Mouse (Mus musculus): ENCODE results near the gene Cyp11a1.

Cyp11a1 gene

DNA sequence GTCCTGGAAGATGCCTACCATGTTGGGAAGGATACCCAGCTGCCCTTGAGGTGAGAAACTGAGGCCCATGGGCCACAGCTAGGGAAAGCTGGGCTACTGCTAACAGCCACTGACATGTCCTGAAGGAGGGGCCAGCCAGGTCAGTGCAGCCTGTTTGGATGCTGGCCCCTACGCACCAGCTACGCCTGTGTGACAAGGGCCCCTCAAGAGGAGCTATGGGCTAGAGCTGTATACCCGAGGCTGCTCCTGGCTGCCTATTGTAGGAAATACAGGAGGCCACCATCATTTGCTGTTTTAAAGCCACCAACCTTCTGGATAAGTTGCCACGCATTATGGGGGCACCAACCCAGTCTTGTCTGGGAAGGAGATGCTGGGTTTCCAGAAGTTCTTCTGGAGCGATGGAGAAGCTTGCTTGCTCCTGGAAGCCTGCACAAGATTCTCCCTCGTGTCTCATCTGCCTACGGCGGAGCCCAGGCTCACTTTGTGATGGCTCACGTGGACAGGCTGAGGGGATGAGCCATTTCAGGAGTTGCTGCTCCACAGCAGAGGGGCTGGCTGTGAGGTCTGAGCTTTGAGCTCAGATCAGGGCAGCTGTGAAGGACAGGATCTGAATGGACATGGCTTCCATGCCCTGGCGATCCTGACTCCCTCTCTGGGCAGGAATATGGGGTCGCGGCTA, 2.3 kb downstream of the Cyp11a1 start:
- in situ Hi-C loops (cut with MboI, MseI), result no loop called here

DNA sequence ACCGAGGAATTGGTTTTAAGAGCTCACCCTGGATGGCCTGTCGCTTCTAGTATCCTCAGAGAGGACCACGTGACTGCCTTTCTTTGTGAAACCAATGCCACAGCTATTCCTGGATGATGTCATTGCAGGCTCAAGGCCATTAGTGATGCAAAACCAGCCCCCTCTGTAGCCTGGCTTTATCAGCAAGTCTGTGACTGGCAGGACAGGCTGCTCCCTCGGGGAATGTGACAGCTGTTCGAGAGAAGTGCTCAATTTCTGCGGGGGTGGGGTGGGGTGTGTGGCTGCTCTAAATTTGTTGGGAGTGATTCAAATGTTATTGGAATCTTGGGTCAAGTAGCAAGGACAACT, 2.8 kb downstream of the Cyp11a1 start:
- in situ Hi-C loops (cut with MboI, MseI), result no loop called here

DNA sequence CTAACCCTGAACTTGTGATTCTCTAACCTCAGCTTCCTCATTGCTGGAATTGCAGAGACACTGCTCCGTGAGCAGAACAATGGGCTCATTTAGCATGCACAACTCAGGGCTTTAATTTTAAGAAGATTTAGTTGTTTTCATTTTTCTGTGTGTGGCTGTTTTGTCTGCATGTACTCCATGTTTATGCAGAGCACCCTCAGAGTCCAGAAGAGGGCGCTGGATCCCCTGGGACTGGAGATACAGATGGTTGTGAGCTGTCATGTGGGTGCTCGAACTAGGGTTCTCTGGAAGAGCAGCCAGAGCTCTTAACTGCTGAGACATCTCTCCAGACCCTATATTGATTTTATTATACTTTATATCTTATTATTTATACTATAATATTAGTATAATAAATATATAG, 3.4 kb downstream of the Cyp11a1 start:
- in situ Hi-C loops (cut with MboI, MseI), result no loop called here

DNA sequence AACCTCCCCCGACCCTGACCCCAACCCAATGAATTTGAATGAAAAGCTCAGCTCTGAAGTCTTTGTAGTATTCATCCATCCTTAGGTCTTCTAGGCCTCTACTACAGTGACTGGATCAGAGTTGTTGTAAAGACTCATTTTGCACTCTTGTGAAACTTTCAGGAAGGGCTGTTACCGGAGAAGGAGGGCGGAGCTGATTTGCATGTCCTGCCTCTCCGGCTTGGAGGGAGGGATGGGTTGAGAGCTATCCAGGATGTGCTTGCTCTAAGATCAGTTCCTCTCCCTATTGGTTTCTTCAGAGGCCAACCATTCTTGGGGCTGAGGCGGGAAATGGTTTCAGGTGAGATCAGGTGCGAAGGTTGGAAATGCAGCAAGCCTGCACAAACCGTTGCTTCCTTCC, 4.8 kb downstream of the Cyp11a1 start:
- in situ Hi-C loops (cut with MboI, MseI), result no loop called here

DNA sequence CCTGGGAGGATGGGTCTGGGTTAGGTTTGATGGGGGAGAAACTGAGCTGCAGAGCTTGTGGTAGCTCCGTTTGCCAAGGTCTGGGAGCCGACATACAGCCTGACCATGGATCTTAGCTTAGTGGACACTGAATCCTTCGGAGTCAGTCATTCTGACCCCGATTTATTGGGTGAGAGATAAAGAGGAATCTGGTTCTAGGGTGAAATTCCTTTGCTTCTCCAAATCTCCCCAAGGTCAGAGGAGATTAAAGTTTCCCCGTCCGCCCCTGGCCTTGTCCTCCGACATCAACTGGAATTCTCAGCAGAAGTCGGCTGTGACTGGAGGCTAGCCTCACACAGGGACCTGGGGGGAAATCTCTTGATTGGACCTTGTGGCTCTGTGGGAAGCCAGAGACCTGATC, 5.3 kb downstream of the Cyp11a1 start:
- in situ Hi-C loops (cut with MboI, MseI), result no loop called here

DNA sequence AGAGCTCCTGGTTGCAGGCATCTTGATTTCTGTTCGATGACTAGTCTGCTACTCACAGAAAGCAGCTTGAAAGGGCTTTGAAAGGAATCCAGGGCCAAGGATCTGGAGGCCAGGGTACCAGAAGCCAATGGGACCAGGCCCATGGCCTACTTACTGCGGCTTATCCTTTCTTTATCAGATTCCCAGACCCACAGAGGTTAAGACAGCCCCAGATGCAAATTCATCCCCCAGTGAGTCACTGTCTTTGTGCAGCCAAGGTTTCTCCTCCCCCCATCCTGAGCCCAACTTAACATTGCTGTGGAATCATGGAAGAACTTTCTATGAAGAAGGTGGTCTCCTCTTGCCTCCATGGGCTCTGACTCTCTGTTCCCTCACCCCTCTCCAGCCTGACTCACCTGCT, 6.3 kb downstream of the Cyp11a1 start:
- in situ Hi-C loops (cut with MboI, MseI), result no loop called here

DNA sequence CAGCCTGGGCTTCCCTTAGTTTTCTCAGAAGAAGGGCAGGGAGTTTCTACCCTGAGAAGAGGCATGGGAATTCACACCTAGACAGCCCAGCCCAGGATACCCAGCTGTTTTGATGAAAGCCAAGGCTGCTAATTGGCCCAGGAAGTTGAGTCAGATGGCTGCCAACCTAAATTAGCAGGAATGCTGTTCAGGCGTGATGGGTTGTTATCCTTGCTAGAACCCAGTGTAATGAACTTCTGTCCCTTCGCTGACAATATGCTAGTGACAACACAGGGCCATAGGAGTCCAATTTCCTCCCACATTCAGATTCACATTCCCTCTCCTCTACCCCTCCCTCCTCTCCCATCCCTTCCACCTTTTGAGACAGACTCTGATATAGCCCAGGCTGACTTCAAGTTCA, 6.7 kb downstream of the Cyp11a1 start:
- in situ Hi-C loops (cut with MboI, MseI), result no loop called here

DNA sequence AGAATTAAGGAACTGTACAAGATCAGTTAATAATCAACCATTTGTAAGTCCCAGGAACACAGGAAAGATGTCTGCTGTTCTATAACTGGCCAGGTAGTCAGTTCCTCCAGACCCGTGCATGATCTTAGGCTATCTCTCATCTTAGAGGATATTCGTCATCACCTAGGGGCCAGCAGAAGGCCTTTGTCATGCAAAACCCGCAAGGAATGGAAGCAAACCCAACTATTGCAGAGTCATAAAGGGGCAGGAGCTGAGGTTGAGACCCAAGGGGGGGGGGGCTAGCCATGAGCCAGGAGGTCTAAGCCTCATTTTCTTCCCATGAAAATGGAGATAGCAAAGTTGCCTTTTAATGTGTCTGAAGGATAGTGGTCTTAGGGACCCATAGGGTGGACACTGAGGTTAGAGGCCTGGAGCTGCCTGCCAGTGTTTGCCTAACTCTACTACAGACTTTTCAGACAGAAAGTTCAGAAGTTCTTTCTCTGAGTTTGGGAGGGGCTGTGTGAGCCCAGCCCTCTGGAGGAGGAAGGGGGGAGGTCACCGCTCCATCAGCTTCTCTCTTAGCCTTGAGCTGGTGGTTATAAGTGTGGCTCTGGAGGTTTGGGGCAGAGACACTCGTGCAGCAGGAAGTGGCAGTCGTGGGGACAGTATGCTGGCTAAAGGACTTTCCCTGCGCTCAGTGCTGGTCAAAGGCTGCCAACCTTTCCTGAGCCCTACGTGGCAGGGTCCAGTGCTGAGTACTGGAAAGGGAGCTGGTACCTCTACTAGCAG, 8.4 kb downstream of the Cyp11a1 start:
- in situ Hi-C loops (cut with MboI, MseI), result no loop called here

DNA sequence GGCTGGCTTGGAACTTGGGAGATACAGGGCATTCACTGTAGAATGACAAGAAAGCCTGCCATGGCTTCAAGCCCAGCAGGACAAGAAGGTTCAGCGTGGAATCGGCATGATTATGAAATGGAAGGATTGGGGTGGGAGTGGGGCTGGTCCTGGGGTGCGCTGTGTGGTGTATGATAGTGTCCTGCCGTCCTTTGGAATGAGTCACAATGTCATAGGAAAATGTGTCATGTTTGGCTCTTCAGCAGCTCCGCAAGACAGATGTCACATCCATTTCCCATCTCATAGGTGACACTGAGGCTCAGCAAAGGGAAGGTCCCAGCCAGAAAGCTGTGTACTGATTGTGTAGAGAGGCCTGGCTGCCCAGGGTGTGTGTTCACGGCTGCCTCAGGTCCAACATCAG, 9.6 kb downstream of the Cyp11a1 start:
- in situ Hi-C loops (cut with MboI, MseI), result no loop called here

DNA sequence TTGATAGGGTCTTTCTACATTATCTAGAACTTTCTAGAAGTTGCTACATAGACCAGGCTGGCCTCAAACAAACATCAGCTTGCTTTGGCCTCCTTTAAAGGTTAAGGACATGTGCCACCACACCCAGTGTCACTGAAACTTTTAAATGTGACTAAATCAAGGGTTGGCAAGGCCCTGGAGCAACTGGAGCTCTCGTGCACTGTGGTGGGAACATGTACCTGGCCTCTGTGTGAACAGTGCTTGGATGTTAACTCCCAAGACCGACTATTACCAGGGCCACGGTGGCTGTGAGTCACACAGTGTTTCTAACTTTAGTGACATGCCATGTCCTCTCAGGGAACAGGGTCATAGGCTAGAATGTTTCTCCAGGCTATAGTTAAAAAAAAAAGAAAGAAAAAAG, 10.8 kb downstream of the Cyp11a1 start:
- in situ Hi-C loops (cut with MboI, MseI), result no loop called here

DNA sequence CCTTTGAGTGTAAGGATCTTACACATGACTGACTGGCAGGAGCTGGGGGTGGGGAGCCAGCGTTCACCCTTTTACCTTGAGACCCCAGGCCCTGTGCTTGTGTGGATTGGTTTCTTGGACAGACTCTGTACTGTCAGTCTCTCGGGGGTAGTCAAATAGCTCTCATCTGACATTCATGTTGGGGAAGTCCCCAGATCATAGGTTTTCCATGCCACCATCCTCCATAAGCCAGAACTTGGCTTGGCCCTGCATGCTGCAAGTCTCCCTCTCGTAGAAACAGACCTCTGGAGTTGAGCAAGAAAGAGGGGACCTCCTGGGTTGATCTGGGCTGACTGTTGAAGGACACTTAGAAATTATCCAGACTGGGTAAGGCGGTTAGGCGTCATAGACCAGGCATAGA, 12.2 kb downstream of the Cyp11a1 start:
- in situ Hi-C loops (cut with MboI, MseI), result no loop called here

DNA sequence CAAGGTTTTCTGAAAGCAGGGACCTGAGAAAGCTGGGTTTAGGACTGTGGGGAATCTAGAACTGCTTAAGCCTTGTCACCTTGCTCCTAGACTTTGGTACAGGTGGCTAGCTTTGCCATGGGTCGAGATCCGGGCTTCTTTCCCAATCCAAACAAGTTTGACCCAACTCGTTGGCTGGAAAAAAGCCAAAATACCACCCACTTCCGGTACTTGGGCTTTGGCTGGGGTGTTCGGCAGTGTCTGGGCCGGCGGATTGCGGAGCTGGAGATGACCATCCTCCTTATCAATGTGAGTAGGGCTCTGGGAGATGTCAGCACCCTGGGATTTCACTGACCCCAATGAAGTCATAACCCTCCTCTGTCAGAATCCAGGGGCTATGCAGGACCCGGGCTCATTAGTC, 19.8 kb downstream of the Cyp11a1 start:
- in situ Hi-C loops (cut with MboI, MseI), result no loop called here

DNA sequence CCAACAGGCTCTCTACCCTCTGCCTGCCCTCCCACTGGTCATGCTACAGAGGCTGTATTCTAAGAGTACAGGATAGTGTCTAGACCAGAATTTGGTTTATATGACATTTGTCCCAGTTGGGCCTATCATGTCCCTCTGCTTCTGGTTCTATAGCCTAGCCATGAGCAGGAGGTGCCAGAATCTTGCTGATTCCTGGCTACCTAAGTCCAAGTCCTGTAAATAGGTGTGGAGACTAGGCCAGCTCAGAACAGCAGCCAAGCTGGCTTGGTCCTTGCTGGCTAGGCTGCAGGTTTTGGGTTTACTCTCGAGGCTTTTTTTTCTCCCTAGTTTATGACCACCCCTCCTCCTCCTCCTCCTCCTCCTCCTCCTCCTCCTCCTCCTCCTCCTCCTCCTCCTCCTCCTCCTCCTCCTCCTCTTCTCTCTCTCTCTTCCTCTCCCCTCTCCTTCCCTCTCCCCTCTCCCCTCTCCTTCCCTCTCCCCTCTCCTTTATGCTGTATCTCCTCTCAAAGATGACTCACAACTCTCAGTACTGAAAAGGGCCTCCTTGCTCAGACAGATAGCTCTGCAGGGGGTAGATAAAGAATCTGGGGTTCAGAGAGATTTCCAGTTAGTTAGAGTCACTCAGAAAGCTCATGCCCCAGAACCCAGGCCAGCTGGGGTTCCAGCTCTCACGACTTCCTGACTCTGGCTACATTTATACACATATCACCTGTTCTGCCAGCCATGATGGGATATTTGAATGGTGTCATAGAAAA, 21.4 kb downstream of the Cyp11a1 start:
- in situ Hi-C loops (cut with MboI, MseI), result no loop called here

DNA sequence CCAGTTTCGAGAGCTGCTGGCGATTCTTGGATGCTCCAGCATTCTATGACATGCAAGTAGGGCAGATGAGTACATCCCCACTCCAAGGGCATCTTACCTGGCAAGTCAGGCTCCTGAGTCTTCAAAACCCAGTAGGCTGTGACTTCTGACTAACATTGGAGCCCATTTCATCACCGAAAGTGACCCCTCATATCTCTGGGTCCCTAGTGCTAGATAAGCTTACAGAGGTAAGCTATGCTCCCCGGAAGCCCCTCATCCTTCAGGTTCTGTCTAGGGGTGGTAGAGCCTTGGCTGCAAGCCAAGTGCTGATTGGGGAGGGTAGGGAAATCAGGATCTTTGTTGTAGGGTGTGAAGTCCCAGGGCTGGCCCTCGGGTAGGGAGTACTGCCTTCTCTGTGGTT, 22.6 kb downstream of the Cyp11a1 start:
- in situ Hi-C loops (cut with MboI, MseI), result no loop called here

DNA sequence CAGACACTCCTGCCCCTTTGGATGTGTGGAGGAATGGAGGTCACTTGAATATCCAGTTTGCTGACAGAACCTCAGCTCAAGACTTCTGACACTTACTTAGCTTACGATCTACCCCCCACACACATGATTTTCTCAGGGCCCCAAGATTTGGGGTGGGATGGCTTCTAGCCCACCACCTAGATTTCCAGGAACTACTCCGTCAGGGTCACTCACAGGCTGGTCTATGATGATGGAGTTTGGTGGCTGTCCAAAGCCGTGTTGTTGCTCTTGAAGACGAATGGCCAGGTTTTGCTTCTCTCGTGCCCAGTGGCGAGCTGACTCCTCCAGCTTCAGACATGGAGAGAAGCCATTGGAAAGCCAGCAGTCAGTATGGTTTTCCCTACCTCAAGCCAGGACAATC, 23.4 kb downstream of the Cyp11a1 start:
- in situ Hi-C loops (cut with MboI, MseI), result no loop called here

DNA sequence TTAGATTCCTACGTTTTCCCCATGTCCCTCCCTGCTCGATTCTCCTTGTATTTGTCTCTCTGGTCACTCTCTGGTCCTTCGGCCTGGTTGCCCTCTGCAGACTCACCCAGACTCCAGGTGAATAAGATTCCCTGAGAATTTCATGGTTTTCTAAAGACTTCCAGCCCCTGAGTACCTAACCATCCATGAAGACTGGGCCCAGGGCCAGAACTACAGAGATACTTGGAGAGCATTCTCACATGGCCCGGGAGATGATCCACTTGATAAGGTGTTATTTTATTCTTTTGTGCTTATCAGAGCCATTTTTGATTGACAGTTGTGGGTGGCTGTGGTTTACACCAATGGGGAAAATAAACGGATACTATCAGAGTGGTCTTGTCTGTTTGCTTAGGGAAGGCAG, 25.7 kb downstream of the Cyp11a1 start:
- in situ Hi-C loops (cut with MboI, MseI), result no loop called here

DNA sequence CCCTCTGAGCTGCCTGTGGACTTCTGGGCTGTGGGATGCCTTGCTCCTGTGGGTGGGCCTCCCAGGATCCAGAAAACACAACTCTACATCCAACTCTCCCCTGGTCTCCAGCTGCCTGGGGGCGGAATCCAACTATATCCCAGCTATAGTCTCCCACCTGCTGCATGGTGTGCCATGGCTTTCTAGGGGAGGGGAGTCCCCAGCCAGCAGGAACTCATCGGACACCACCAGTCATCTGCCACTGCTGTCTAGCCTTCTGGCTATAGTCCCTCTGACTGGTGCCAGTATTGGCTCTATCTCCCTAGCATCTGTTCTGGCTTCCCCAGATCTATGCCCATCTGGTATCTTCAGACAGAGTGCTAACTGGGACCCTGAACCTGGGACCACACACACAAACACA, 29.3 kb downstream of the Cyp11a1 start:
- in situ Hi-C loops (cut with MboI, MseI), result loop anchor here (5.0 kb wide), 1 partner anchor 167 kb away; the partner anchor contains the start of genes Islr and Islr2

DNA sequence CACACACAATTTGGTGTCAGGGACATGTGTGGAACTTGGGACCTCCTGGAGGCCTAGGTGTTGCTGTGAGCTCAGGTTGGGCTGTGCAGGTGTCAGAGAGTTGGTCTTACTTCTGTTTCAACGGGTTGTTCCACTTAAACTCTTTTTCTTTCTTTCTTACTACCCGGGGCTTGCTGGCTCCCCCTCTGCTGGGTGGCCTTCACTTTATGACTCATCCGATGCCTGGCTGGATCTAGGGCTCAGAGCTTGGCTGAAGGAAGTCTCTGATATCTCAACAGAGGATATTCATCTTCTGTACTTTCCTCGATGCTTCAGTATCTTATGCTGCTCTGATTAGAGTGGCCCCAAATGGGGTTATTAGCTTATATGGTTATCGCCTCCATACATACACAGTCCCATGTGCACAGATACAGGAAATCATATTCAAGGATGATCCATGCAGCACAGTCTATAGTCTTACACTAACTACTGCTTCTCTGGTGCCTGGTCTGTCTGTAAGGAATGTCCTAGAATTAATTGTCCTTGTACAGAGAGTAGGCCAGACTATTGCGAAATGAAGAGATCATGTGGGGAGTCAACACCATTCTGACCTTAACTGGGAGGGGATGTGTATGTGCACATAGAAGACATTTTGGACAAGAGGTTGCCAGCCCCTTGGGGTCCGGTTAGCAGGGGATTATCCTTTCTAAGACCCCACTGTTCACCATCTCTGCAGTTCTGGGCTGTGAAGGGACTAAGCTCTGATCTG, 29.9 kb downstream of the Cyp11a1 start:
- in situ Hi-C loops (cut with MboI, MseI), result loop anchor here (5.0 kb wide), 1 partner anchor 166 kb away; the partner anchor contains the start of genes Islr and Islr2

DNA sequence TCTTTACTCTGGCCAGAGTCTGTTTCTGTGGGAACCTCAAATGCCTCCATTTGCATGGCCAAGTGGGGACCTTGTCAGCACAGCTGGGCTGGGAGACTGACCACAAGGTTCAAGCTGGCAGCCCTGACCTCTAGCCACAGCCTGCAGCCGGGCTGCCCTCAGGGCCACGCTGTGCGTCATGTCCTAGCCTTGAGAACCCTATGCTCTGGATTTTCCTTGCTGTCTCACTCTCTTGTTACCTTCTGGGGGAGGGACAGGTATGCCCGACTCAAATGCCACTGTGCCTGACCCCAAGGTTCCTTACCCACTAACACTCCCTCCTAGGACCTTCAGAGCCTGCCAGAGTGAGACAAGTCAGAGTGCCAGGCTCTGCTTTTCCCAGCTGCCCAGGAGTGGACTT, 30.8 kb downstream of the Cyp11a1 start:
- in situ Hi-C loops (cut with MboI, MseI), result loop anchor here (5.0 kb wide), 1 partner anchor 165 kb away; the partner anchor contains the start of genes Islr and Islr2

DNA sequence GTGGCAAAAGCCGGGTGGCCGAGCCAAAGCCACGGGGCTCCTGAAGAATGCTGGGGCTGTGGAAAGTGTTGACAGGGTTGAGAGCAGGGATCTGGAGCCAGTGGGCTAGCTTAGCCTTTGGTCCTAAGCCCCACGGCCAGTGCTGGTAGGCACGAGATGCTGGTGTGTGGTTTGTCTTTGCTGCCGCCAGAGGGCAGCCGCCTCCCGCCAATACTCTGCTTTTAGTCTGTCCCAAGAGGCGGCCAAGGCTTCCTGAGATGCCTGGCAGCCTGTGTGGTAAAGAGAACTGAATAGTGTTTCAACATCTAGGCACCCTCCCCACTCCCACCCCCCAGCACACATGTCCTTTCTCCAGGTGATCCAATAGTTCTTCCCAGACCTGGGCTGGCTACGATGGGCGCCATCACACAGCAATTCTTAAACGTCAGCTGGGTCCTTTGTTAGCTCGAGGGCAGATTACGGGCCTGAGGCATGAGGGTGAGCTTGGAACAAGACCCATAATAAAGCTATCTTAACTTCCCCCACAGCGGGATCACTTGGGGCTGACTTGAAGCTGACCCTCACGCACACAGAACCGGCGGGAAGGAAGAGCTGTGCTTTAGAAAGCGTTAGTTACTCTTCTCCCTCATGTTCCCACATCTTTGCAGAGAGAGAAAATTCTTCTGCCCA, 32.4 kb downstream of the Cyp11a1 start:
- in situ Hi-C loops (cut with MboI, MseI), result loop anchor here (5.0 kb wide), 1 partner anchor 164 kb away; the partner anchor contains the start of genes Islr and Islr2

DNA sequence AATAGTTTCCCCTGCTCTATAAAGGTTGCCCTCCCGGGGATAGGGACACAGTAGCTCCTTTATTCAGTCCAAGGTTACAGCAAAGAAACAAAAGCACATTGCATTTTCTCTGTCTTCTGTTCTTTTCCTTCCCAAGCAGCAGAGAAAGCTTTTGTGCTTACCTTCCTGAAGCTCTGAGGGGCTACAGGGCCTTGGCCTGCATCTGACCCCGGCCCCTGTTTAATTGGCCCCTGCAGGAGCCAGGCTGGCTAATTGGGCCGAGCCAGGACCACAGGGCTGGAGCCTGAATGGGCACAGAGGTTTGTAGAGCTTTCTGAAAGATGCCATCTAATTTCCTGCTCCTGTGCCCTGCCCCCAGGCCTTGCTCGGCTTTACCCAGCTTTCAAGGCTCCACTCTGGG, 34.8 kb downstream of the Cyp11a1 start:
- in situ Hi-C loops (cut with MboI, MseI), result no loop called here
